Mouse (Mus musculus): ENCODE results near the gene P2rx4. TPM values are rescaled to one million over a fixed set of nuclear protein-coding genes. Genes with fewer than 3 reads are reported as not detected.

P2rx4 gene
- total and polyA plus RNA-seq, 2 experiments from 2014 or later: 17.4 to 21.1 TPM

DNA sequence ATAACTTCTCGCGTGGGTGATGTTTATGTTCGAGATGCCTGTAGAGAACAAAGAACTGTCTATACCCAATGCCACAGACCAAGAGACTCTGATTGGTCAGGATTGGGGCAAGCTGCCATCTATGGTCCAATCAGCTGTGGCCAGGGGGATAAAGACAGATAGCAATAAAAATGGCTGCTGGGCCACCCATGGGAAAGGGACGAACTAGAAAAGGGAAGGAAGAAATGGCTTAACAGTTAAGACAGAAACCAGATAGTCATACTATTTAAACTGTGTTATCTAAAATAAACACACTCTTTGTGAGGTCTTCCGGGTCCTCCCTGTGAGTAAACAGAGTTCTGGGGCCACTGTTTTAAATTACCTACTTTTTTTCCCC is 6.5 kb upstream of the P2rx4 start:
- no peaks in the 10 kb centered on the region for H3K27me3 ChIP-seq (ENCODE audit: insufficient read depth, low read length)
- no peak overlapping the region for H3K4me3 ChIP-seq (ENCODE audit: low read length)
- no peak overlapping the region for H3K4me2 ChIP-seq (ENCODE audit: low read depth, low read length)
- 64% methylated on average over 5 of the region's 5 CpGs for WGBS
- no peaks in the 10 kb centered on the region for H3K9me3 ChIP-seq (ENCODE audit: low read length)
- no peak overlapping the region for H3K9ac ChIP-seq (replicated peaks; ENCODE audit: low read length)
- no peaks in the 10 kb centered on the region for H3K4me1 ChIP-seq (ENCODE audit: insufficient read depth, low read length)
- ATAC-seq (no peak), DNase-seq (ENCODE audit: low spot score) (no peak)
- no peak for TF ChIP-seq CTCF (IDR thresholded peaks at IDR 0.05; ENCODE audit: low read depth)
- H3K36me3 ChIP-seq (ENCODE audit: insufficient read depth, low read length): no peaks in the 10 kb centered on the region
- no peak overlapping the region for H3K27ac ChIP-seq

- Histone ChIP-seq H3K4me2 (ENCODE audit: low read depth, low read length) (no peak overlapping the region), H3K4me1 (ENCODE audit: insufficient read depth, low read length) (peaks cover 7% of the 10 kb centered on the region; the same call in 1 of the 2 replicates), H3K27me3 (ENCODE audit: insufficient read depth, low read length) (no peaks in the 10 kb centered on the region), H3K27ac (no peak overlapping the region), H3K36me3 (ENCODE audit: insufficient read depth, low read length) (no peaks in the 10 kb centered on the region), H3K9ac (replicated peaks; ENCODE audit: low read length) (no peak overlapping the region), H3K9me3 (ENCODE audit: low read length) (no peaks in the 10 kb centered on the region), H3K4me3 (ENCODE audit: low read length) (no peak overlapping the region)
- ATAC-seq: no peak
- TF ChIP-seq CTCF (IDR thresholded peaks at IDR 0.05; ENCODE audit: low read depth): no peak
- DNase-seq (ENCODE audit: low spot score): no peak
- WGBS: 73% methylated on average over 6 of the region's 6 CpGs
Observed at GRCm38 (mm10) chr5:122702156-122702555, 5.2 kb upstream of the P2rx4 start.

DNA sequence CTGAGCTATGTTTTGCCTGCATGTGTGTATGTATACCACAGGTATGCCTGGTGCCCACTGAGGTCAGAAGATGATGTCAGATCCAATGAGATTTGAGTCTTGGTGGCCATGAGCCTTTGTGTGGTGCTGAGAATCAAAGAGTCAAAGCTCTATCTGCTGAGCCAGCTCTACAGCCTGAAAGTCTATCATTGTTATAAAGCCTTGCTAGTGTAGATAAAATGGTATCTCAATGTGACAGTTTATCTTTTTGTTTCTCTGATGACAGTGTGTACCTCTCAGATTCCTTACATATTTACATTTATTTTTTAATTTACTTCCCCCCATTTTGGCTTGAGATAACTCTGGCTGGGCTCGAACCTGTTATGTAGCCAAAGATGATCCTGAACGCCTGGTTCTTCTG is 3.8 kb upstream of the P2rx4 start:
- no peak for DNase-seq (ENCODE audit: low spot score)
- Histone ChIP-seq H3K36me3 (ENCODE audit: insufficient read depth, low read length) (no peaks in the 10 kb centered on the region), H3K4me1 (ENCODE audit: insufficient read depth, low read length) (peaks cover 12% of the 10 kb centered on the region; the same call in 1 of the 2 replicates), H3K27ac (no peak overlapping the region), H3K9me3 (ENCODE audit: low read length) (no peaks in the 10 kb centered on the region), H3K4me2 (ENCODE audit: low read depth, low read length) (no peak overlapping the region), H3K4me3 (ENCODE audit: low read length) (no peak overlapping the region), H3K27me3 (ENCODE audit: insufficient read depth, low read length) (no peaks in the 10 kb centered on the region), H3K9ac (replicated peaks; ENCODE audit: low read length) (no peak overlapping the region)
- no peak for ATAC-seq
- 80% methylated on average over 2 of the region's 2 CpGs for WGBS
- TF ChIP-seq CTCF (IDR thresholded peaks at IDR 0.05; ENCODE audit: low read depth): no peak

GRCm38 (mm10) chr5:122704571-122704970 is 2.8 kb upstream of the P2rx4 start:
- Histone ChIP-seq H3K4me2 (ENCODE audit: low read depth, low read length) (no peak overlapping the region), H3K9ac (replicated peaks; ENCODE audit: low read length) (no peak overlapping the region), H3K36me3 (ENCODE audit: insufficient read depth, low read length) (no peaks in the 10 kb centered on the region), H3K27ac (no peak overlapping the region), H3K4me1 (ENCODE audit: insufficient read depth, low read length) (peaks cover 15% of the 10 kb centered on the region; the same call in 1 of the 2 replicates), H3K9me3 (ENCODE audit: low read length) (no peaks in the 10 kb centered on the region), H3K4me3 (ENCODE audit: low read length) (no peak overlapping the region), H3K27me3 (ENCODE audit: insufficient read depth, low read length) (no peaks in the 10 kb centered on the region)
- DNase-seq (ENCODE audit: low spot score): no peak
- no peak for TF ChIP-seq CTCF (IDR thresholded peaks at IDR 0.05; ENCODE audit: low read depth)
- 84% methylated on average over 4 of the region's 4 CpGs for whole genome bisulfite sequencing
- ATAC-seq: no peak

GRCm38 (mm10) chr5:122705174-122705573 is 2.2 kb upstream of the P2rx4 start:
- H3K36me3 ChIP-seq (ENCODE audit: insufficient read depth, low read length): no peaks in the 10 kb centered on the region
- H3K4me3 ChIP-seq (ENCODE audit: low read length): no peak overlapping the region
- no peaks in the 10 kb centered on the region for H3K27me3 ChIP-seq (ENCODE audit: insufficient read depth, low read length)
- no peak for TF ChIP-seq CTCF (IDR thresholded peaks at IDR 0.05; ENCODE audit: low read depth)
- ATAC-seq (no peak), DNase-seq (ENCODE audit: low spot score) (peak; percentile 48)
- H3K27ac ChIP-seq: no peak overlapping the region
- no peak overlapping the region for H3K4me2 ChIP-seq (ENCODE audit: low read depth, low read length)
- peaks cover 15% of the 10 kb centered on the region; the same call in 1 of the 2 replicates for H3K4me1 ChIP-seq (ENCODE audit: insufficient read depth, low read length)
- 61% methylated on average over 3 of the region's 3 CpGs for WGBS
- H3K9me3 ChIP-seq (ENCODE audit: low read length): no peaks in the 10 kb centered on the region
- no peak overlapping the region for H3K9ac ChIP-seq (replicated peaks; ENCODE audit: low read length)

GRCm38 (mm10) chr5:122706917-122707275 is 448 bp upstream of the P2rx4 start:
- H3K27ac ChIP-seq: peak overlapping the region; percentile 95
- 37% methylated on average over 5 of the region's 5 CpGs for WGBS
- H3K9ac ChIP-seq (replicated peaks; ENCODE audit: low read length): peak overlapping the region; percentile 81
- DNase-seq (ENCODE audit: low spot score): no peak
- no peak for TF ChIP-seq CTCF (IDR thresholded peaks at IDR 0.05; ENCODE audit: low read depth)
- H3K27me3 ChIP-seq (ENCODE audit: insufficient read depth, low read length): no peaks in the 10 kb centered on the region
- ATAC-seq: no peak
- peak overlapping the region; percentile 73 for H3K4me2 ChIP-seq (ENCODE audit: low read depth, low read length)
- no peaks in the 10 kb centered on the region for H3K36me3 ChIP-seq (ENCODE audit: insufficient read depth, low read length)
- H3K9me3 ChIP-seq (ENCODE audit: low read length): no peaks in the 10 kb centered on the region
- H3K4me1 ChIP-seq (ENCODE audit: insufficient read depth, low read length): peaks cover 15% of the 10 kb centered on the region; the same call in 1 of the 2 replicates
- H3K4me3 ChIP-seq (ENCODE audit: low read length): peak overlapping the region; percentile 60

GRCm38 (mm10) chr5:122708819-122709218 is 1.5 kb downstream of the P2rx4 start:
- 90% methylated on average over 6 of the region's 6 CpGs for WGBS

More at GRCm38 (mm10) chr5:122708819-122709218, 1.5 kb downstream of the P2rx4 start:
- peaks cover 15% of the 10 kb centered on the region; the same call in 1 of the 2 replicates for H3K4me1 ChIP-seq (ENCODE audit: insufficient read depth, low read length)
- DNase-seq (ENCODE audit: low spot score): no peak
- no peak overlapping the region for H3K4me2 ChIP-seq (ENCODE audit: low read depth, low read length)
- no peak for ATAC-seq
- no peak for TF ChIP-seq CTCF (IDR thresholded peaks at IDR 0.05; ENCODE audit: low read depth)
- H3K27me3 ChIP-seq (ENCODE audit: insufficient read depth, low read length): no peaks in the 10 kb centered on the region
- no peak overlapping the region for H3K4me3 ChIP-seq (ENCODE audit: low read length)
- H3K9ac ChIP-seq (replicated peaks; ENCODE audit: low read length): no peak overlapping the region
- H3K36me3 ChIP-seq (ENCODE audit: insufficient read depth, low read length): no peaks in the 10 kb centered on the region
- no peaks in the 10 kb centered on the region for H3K9me3 ChIP-seq (ENCODE audit: low read length)
- no peak overlapping the region for H3K27ac ChIP-seq
